Mouse (Mus musculus) left cerebral cortex, postnatal 10 days (tissue): Measurements from ENCODE around the gene Samd3. TPM values are rescaled to one million over a fixed set of nuclear protein-coding genes. Genes with fewer than 3 reads are reported as not detected.

Experiments used
- DNase-seq, 2 experiments: peaks; one replicate each; pipeline ENCODE4 v3.0.0; 2021 to 2022; ENCODE audit warnings: low spot score in 2 of 2, mixed read lengths in 1 of 2; ENCODE audit errors: extremely low spot score in 1 of 2
- intact Hi-C: fragments of 180-260 bp; cut with DNase I; formaldehyde crosslinking; loops from one replicate; pipeline ENCODE4 v1.15.1; 2025
- total RNA-seq, 2 experiments: library from RNA; stranded (reverse); gene quantifications; 2 replicates each; pipeline ENCODE4 v1.2.3; 2021

Samd3 gene
- total RNA-seq, 2 experiments from 2014 or later = 1.1 to 2.4 TPM

DNA sequence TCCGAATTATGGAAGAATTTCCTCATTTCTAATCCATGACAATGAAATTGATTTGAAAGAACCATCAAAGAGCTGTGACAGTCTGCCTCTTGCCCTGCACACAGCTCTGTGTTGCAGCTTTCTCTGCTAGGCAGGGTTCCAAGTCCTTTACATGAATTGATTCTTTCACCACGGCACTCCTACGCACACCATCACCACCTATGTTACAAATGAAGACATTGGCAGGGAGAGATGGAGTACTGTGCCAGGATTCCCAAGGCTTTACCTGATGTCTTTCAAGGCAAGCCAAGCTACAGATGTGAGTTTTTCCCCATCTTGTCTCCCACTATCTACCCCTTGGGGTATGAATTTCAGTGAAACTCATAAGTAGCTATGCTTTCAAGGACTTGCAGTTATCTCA, 67.7 kb downstream of the Samd3 start:
- peak in 1 of 2 experiments; percentile 26 for DNase-seq
- intact Hi-C loops = no loop called here

DNA sequence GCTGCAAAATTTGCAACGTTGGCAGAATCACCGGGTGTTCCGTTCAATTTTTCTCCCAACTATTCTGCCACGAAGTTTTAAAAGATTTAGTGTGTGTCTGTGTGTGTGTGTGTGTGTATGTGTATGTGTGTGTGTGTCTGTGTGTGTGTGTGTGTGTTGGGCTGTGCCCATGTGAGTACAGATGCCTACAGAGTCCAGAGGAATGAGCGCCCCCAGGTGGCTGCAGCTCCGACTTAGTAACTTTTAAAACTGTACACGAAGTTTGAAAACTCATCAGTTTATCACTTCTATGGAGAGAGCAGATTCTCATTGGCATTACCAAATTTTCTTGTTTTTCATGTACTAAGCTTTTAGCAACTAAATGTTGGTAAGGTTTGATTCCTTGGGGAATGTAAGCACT, 68.1 kb downstream of the Samd3 start:
- DNase-seq = no peak
- intact Hi-C loops = no loop called here

DNA sequence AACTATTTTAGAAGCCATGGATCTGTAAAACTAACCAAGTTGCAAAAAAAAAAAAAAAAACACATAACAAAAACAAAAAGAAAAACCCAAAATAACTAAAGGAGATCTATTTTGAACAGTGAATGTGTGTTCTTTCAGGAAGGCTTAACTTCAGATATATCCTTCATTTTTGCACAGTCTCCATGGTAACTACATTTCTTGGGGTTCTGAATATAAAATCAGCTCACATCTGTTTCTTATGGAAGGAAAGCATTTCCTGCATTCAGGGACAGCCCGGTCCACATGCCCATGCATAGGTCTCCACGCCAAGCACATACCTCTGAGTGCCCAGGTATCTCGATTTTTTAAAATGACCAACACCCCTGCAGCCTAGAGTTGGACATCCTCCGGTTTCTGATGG, 72.8 kb downstream of the Samd3 start:
- intact Hi-C loops = no loop called here
- DNase-seq = peak in 1 of 2 experiments; percentile 31

DNA sequence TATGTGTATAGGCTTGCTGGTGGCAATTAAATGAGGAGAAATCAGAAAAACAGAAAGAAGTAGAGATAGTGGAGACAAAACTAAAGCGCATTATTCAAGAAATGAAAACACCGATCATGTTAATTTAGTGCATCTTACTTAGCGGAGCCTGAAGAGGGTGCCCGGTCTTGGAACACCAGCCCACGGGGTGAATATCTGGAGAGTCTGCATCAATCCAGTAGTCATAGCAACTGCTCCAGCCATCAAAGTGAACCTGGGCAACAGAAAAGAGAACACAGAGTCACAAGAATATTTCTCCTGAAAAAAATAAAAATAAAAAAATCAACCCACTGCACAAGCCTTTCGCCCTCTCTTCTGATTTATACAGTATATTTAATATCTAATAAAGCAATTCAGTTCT, 74.0 kb downstream of the Samd3 start:
- DNase-seq = no peak
- intact Hi-C loops = no loop called here

DNA sequence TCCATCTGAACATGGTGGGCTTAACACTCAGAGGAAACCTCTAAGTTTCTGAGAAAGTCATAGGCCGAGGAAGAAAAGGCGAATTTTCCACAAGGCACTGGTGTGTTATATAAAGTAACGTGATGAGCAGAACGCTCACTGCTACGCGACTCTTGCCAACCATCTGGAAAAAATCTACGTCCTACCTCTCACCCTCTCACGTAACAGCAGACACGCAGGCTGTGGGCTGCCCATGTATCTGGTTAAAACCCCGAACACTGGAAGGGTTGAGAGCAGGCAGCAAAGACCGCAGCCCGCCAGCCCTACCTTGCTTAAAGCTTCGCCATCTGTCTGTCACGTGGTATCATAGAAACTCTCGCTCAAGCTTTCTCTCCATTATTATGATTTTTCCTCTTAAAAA, 84.8 kb downstream of the Samd3 start:
- DNase-seq = peak in 1 of 2 experiments; percentile 17
- intact Hi-C loops = no loop called here

DNA sequence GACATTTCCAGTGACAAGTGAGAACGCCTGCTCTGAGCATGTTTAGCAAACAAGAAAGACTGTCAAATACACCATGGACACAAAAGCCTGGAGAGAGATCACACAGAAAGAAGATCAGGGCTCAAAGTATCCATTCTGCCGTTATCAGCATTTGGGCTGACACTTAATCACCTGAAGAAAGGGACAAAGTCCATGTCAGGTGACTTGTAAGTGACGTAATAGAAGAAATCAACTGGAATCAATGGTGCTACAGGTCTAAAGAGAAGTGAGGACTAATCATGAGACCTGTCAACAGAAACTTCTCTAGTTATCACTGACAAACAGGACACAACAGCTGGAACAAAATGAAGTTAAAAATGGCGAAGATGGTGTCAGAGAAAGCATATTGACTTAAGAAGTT, 91.2 kb downstream of the Samd3 start:
- intact Hi-C loops = no loop called here

More for the DNA sequence above, 91.2 kb downstream of the Samd3 start:
- DNase-seq = no peak

Other genes with a start within 250 kb of the Samd3 start
- 1 to 10 TPM; 1.7 to 2.3 TPM for gene Gm9767, start 151.5 kb upstream of the Samd3 start, total RNA-seq
- gene Tmem200a, start 150.7 kb upstream of the Samd3 start, total RNA-seq = 10 to 100 TPM; 23.7 to 24.1 TPM
- gene L3mbtl3, start 146.3 kb downstream of the Samd3 start, total RNA-seq = 10 to 100 TPM; 33.5 to 39.4 TPM